In genomic region chr1:77081660-77082059, GRCm38 (mm10) we compare ENCODE assay signal across 8 mouse cellular contexts.
DNase-seq lines count a peak whose midpoint lies in the region; ATAC-seq and TF ChIP-seq lines count a peak whose summit lies in the region.

No protein-coding gene starts in this region.

- TF ChIP-seq EP300 in heart, postnatal 0 days (IDR thresholded peaks at IDR 0.05; ENCODE audit: low read depth), result no peak
- no peak for TF ChIP-seq EP300 in stomach, postnatal 0 days (optimal IDR thresholded peaks at IDR 0.05)

- no peak for DNase-seq in left cerebral cortex, adult 2 months (ENCODE audit: extremely low spot score in 1 of 2, low spot score in 2 of 2)
- DNase-seq in left cerebral cortex, adult 9 months (ENCODE audit: low spot score in 2 of 2), result no peak
- DNase-seq in brain, embryonic 14.5 days (ENCODE audit: low read depth), result peak; percentile 72
- DNase-seq in heart, postnatal 0 days (ENCODE audit: low spot score), result peak; percentile 35
- peak; percentile 33 for DNase-seq in limb, embryonic 11.5 days (ENCODE audit: low spot score)
- peak; percentile 27 for DNase-seq in stomach, postnatal 0 days (ENCODE audit: low spot score)
- DNase-seq in frontal cortex, adult 2 months (ENCODE audit: extremely low spot score in 1 of 2, low spot score in 1 of 2), result no peak
- no peak for DNase-seq in thymus, postnatal 25 days

- no peak for TF ChIP-seq POLR2A in brain, embryonic 14.5 days (IDR thresholded peaks at IDR 0.05; ENCODE audit: borderline replicate concordance, extremely low read depth, insufficient read depth, insufficient read length, poor library complexity, severe bottlenecking)

- no peak overlapping the region for H3K4me2 ChIP-seq in heart, postnatal 0 days (ENCODE audit: low read depth, low read length)
- H3K4me2 ChIP-seq in limb, embryonic 11.5 days (ENCODE audit: low read depth, severe bottlenecking), result no peak overlapping the region
- no peak overlapping the region for H3K4me2 ChIP-seq in stomach, postnatal 0 days (replicated peaks; ENCODE audit: low read depth)

- WGBS in heart, postnatal 0 days, result 50% methylated on average over 7 of the region's 7 CpGs
- 45% methylated on average over 7 of the region's 7 CpGs for WGBS in limb, embryonic 11.5 days
- WGBS in stomach, postnatal 0 days, result 61% methylated on average over 7 of the region's 7 CpGs

- intact Hi-C loops in left cerebral cortex, adult 2 months (cut with DNase I), result no loop called here

- ATAC-seq in heart, postnatal 0 days (ENCODE audit: insufficient read depth, low read depth), result peak; percentile 36
- no peak for ATAC-seq in limb, embryonic 11.5 days (ENCODE audit: insufficient number of reproducible peaks, low FRiP score, low TSS enrichment, low read depth)
- ATAC-seq in stomach, postnatal 0 days (ENCODE audit: low FRiP score, low TSS enrichment), result no peak

- peaks cover 8% of the 10 kb centered on the region for H3K4me1 ChIP-seq in heart, postnatal 0 days (ENCODE audit: control insufficient read depth, insufficient read depth)
- H3K4me1 ChIP-seq in limb, embryonic 11.5 days (ENCODE audit: control insufficient read depth, insufficient read depth, low read length), result peaks cover 3% of the 10 kb centered on the region
- H3K4me1 ChIP-seq in stomach, postnatal 0 days (replicated peaks; ENCODE audit: control insufficient read depth, insufficient read depth), result no peaks in the 10 kb centered on the region

- no peak overlapping the region for H3K27ac ChIP-seq in left cerebral cortex, adult 2 months
- no peak overlapping the region for H3K27ac ChIP-seq in heart, postnatal 0 days (ENCODE audit: low read depth)
- H3K27ac ChIP-seq in limb, embryonic 11.5 days (replicated peaks; ENCODE audit: low read depth, low read length), result no peak overlapping the region
- no peak overlapping the region for H3K27ac ChIP-seq in stomach, postnatal 0 days (replicated peaks)

- H3K27me3 ChIP-seq in heart, postnatal 0 days (ENCODE audit: control insufficient read depth, insufficient read depth, low read length), result no peaks in the 10 kb centered on the region
- H3K27me3 ChIP-seq in limb, embryonic 11.5 days (ENCODE audit: control insufficient read depth, insufficient read depth, low read length), result no peaks in the 10 kb centered on the region
- no peaks in the 10 kb centered on the region for H3K27me3 ChIP-seq in stomach, postnatal 0 days (ENCODE audit: control insufficient read depth, insufficient read depth, low read length)

- H3K36me3 ChIP-seq in heart, postnatal 0 days (replicated peaks; ENCODE audit: control insufficient read depth, insufficient read depth, low read length), result no peaks in the 10 kb centered on the region
- H3K36me3 ChIP-seq in limb, embryonic 11.5 days (ENCODE audit: control insufficient read depth, insufficient read depth, low read length), result no peaks in the 10 kb centered on the region
- no peaks in the 10 kb centered on the region for H3K36me3 ChIP-seq in stomach, postnatal 0 days (ENCODE audit: control insufficient read depth, insufficient read depth, low read length)

- TF ChIP-seq CTCF in left cerebral cortex, adult 2 months (IDR thresholded peaks at IDR 0.05), result peak; percentile 45
- TF ChIP-seq CTCF in brain, embryonic 14.5 days (IDR thresholded peaks at IDR 0.05; ENCODE audit: borderline replicate concordance, extremely low read depth, insufficient read depth, insufficient read length), result peak; percentile 48; the same call in 1 of the 2 replicates
- peak; percentile 52 for TF ChIP-seq CTCF in heart, postnatal 0 days (IDR thresholded peaks at IDR 0.05; ENCODE audit: low read depth)
- peak; percentile 68 for TF ChIP-seq CTCF in stomach, postnatal 0 days (IDR thresholded peaks at IDR 0.05; ENCODE audit: low read depth)

- no peaks in the 10 kb centered on the region for H3K9me3 ChIP-seq in heart, postnatal 0 days (replicated peaks; ENCODE audit: control insufficient read depth, low read length)
- H3K9me3 ChIP-seq in limb, embryonic 11.5 days (ENCODE audit: control insufficient read depth, low read length), result no peaks in the 10 kb centered on the region
- H3K9me3 ChIP-seq in stomach, postnatal 0 days (ENCODE audit: control insufficient read depth, low read length), result no peaks in the 10 kb centered on the region

- H3K4me3 ChIP-seq in left cerebral cortex, adult 2 months, result no peak overlapping the region
- H3K4me3 ChIP-seq in heart, postnatal 0 days (ENCODE audit: low read depth, low read length), result no peak overlapping the region
- no peak overlapping the region for H3K4me3 ChIP-seq in limb, embryonic 11.5 days (ENCODE audit: low read depth, low read length)
- H3K4me3 ChIP-seq in stomach, postnatal 0 days (ENCODE audit: low read depth, low read length), result no peak overlapping the region

- no peak overlapping the region for H3K9ac ChIP-seq in heart, postnatal 0 days (replicated peaks; ENCODE audit: low read depth, low read length)
- no peak overlapping the region for H3K9ac ChIP-seq in limb, embryonic 11.5 days (ENCODE audit: low read length)
- no peak overlapping the region for H3K9ac ChIP-seq in stomach, postnatal 0 days (ENCODE audit: low read length)

Comparison
In these comparisons a context has a peak if more than half of its experiments do, and no peak if none do; other contexts are left out.
1. DNase-seq: peak in brain, embryonic 14.5 days (single experiment), heart, postnatal 0 days (single experiment), limb, embryonic 11.5 days (single experiment) and stomach, postnatal 0 days (single experiment); none in left cerebral cortex, adult 2 months (0 of 2), left cerebral cortex, adult 9 months (0 of 2), frontal cortex, adult 2 months (0 of 2) and thymus, postnatal 25 days (single experiment).
2. Peak in every context shown above with its lines, with median percentiles within 50 percentile points of each other: CTCF ChIP-seq.